Mouse (Mus musculus) CH12F3 (cell line): ENCODE measurements around the gene Dmbx1.

Experiments used
- in situ Hi-C: fragments of 300-500 bp; cut with MboI; formaldehyde crosslinking; loops from 2 replicates; pipeline ENCODE4 v1.14.3; 2020; ENCODE audit warnings: low sequenced_read_pairs

The Dmbx1 gene

DNA sequence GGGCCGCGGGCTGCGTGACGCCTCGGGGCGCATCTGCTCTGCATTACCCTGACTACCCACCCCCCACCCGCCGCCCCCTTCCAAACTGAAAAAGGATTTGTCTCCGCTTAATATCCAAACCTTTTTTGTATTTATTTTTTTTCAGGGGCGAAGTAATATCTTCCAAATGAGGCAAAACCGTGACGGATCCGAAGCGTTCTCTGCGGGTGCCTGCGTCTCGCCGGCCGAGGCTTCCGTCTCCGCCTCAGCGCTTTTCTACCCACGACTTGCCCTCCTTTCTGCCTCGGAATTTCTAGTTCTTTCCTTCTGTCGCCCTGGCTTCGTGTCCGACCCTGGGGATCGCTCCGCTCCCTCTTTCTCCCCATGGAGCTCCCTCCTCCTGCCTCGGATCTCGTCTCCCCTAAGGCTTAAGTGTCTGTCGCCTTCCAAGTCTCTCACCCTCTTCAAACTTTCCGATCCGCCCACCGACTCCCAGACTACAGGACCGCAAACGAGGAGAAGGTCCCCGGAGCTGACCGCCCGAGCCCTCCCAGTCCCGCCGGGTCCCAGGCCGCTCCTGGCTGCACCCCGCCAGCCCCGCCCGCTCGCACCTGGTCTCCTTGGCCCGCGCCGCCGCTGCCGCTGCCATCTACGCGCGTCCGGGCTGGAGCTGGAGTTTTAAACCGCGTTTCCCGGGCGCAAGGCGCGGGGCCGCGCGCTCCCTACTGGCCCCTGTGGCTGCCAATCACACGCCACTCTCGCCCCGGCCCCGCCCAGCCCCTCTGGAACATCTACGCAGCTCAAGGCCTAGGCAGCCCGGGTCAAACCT is at the start of gene Dmbx1:
TSS of gene Dmbx1 (minus strand) at position 632 of the 808 bp plus-strand sequence.
- in situ Hi-C loops: no loop called here

DNA sequence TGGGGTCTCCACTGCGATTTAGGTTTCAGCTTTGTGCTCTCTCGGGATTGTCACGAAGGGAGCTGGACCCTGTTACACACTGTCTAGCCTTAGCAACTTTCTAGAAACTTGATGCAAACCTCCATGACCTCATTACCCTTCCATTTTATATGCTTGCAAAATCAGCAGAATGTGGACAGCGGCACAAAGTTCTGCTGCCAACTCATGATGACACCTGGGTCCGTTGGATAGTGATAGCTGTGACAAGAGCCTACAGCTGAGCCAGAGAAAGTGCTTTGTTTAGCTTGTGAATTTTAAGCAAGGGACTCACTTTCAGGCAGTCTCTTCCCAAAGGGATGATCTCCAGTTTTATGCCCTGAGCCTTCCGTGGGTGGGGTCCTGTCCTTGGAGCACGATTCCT is 49.7 kb upstream of the Dmbx1 start:
- in situ Hi-C loops: loop anchor here (10.0 kb wide), 2 partner anchors 85 to 255 kb away; partner anchors contain the start of gene Efcab14

DNA sequence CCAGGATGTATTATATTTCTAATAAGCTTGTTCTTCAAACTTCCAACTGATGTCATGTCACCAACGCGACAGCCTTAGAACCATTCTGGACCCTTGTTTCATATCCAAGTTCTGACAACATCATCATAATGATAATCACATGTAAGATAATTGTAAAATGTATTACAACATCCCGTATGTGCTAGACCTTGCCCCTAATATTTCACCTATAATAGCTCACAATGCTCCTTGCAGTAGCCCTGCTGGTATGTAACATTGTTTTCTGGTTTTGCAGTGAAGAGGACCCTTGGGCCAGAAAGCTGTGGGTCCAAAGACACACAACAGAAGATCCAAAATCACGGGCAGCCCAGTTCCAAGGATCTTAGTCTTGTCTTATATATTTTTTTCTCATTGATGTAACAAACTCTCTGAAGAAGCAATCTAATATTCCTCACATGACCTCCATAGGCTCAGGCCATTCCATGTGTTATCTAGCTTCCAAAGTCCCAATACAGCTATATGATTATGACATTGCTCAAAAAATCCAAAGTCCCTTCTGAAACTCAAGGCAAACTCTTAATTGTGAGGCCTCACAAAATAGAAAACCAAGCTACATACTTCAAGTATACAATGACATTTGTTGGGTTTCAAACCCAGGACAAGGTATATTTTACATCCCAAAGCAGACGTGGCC is 48.3 kb upstream of the Dmbx1 start:
- in situ Hi-C loops: loop anchor here (10.0 kb wide), 2 partner anchors 83 to 253 kb away; partner anchors contain the start of gene Efcab14

DNA sequence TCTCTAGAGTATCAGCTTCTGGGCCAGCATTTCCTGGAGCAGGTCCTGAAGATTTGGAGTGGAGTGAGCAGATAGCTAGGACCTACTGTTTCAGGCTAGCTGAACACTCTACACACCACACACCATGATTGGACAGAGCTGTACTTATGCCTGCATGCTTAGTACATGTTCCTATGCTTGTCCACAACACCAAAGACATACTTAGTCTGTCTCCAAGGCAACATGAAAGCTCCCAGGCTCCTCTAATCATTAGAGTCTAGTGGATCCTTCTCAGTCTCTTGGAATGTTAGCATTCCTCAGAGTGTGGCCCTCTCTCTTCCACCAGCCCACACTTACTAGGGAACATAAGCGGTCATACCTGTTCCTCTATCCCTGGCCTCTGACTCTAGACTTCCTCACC is 47.7 kb upstream of the Dmbx1 start:
- in situ Hi-C loops: loop anchor here (10.0 kb wide), 2 partner anchors 83 to 253 kb away; partner anchors contain the start of gene Efcab14

DNA sequence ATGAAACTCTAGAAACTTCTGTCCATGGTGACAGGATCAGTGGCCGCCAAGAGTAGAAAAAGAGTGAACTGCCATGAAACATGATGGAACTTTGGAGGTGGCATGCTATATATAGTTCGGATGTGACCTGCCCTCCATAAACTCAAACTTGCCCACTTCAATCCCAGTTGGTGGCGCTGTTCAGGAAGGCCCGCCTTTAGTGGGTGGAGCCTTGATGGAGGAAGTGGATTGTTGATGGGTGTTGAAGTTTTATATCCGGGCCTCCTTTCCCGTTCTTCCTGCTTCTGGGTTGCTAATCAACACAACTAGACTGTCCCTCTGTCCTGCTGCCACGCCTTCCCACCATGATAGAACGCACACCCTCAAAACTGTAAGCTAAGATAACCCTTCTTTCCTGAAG is 45.2 kb upstream of the Dmbx1 start:
- in situ Hi-C loops: loop anchor here (10.0 kb wide), 2 partner anchors 80 to 250 kb away; partner anchors contain the start of gene Efcab14

DNA sequence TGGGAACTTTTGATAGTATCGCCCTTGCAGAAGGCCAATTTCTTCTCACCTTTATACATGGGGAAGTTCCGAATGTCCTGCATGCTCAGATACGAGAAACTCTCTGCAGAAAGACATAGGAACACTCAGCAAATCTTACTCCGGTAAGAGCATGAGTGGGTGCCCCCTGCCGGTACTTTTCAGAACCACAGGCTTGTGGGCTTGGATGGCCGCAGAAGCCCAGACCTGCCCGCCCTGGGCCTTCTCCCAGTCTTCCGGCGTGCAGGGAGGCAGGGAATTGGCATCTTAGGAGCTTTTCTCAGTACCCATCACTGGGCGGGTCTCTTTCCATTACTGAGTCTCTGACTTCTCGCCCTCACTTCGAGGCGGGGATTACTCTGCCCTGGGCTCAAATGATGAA is 44.4 kb upstream of the Dmbx1 start:
- in situ Hi-C loops: loop anchor here (10.0 kb wide), 2 partner anchors 79 to 249 kb away; partner anchors contain the start of gene Efcab14

DNA sequence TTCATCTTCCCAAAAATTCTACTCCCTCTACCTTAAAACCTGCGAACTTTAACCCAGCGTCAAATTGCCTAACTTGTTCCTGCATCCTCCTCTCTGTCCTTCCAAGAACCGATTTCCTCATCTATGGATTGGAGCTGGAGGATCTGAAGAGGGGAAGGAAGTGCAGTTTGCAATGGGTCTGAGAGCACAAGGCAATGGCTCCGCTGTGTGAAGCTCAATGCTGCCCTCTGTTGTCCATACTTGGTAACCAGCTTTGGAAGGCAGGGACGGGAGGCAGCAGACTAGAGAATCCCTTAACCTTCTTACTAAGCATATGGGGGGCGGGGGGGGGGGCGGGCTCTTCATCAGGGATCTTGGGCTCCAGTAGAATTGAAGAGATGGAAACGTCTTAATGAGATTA is 41.0 kb upstream of the Dmbx1 start:
- in situ Hi-C loops: loop anchor here (10.0 kb wide), 2 partner anchors 76 to 246 kb away; partner anchors contain the start of gene Efcab14

DNA sequence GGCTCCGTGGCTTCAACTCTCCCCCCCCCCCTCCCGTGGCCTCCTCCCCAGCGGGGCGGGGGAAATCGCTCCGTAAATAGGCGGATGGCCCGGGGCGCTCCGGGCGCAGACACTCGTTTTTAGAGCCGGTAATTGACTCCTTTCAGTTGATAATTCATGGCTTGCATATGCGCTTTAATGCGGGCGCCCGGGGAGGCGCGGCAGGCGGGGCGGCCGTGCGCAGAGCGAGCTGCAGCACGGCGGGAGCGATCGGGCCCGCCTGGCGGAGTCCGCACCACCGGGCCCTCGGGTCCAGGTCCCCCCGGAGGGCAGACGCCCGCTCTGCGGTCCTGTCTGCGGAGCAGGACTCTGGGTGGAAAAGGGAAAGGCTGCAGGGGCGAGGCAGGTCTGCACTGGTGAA is 39.7 kb upstream of the Dmbx1 start:
- in situ Hi-C loops: no loop called here

DNA sequence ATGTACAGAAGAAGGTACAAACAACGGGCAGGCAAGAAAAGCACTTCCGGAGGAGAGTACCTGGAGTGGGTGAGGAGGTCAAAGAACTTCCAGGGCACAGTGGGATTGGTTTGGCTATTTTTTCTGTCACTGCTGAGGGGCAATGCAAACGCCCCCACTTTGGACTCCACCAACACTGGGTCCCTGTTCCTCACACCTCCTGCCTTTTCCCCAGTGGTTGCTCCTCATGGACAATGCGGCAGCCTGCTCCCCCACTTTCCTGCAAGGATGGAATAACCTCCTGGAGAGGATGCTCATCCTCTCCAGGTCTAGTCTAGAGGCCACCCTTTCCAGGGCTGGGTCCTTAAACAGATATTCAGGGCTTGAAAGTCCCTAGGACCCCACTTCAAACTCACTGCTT is 39.2 kb upstream of the Dmbx1 start:
- in situ Hi-C loops: no loop called here

DNA sequence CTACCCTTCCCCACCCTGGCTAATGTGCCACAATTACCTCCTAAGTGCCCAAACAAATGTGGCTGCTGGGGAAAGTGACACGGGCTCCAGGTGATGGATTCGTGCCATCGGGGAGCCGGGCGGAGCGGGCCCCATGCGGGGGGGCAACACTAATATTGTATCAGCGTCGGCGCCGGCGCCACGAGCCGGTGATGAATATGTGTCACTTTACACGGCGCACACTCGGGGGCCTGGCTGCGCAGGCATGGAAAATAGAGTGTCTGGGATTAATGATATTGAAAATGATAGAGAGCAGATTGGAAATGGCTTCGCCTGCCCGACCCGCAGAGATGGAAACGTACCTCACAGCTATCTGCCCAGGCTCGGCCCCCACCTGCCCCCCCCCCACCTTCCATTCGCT is 32.8 kb upstream of the Dmbx1 start:
- in situ Hi-C loops: no loop called here

DNA sequence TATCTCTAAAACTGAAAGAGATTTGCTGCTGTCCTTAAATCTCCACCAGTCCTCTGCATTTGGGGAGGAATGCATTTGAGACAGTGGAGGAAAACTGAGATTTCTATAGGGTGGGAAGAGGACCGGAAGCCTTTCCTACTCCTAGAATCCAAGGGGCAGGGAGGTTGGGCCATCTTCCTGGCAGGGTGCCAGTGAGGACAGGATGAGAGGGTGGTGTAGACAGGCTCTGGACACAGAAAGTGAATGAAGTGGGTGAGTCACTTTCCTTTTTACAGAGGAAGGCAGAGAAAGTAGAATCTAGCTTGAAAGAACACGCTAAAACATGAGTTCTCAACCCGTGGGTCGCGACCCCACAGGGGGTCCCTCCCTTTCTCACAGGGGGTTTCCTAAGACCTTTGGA is 24.7 kb upstream of the Dmbx1 start:
- in situ Hi-C loops: no loop called here

DNA sequence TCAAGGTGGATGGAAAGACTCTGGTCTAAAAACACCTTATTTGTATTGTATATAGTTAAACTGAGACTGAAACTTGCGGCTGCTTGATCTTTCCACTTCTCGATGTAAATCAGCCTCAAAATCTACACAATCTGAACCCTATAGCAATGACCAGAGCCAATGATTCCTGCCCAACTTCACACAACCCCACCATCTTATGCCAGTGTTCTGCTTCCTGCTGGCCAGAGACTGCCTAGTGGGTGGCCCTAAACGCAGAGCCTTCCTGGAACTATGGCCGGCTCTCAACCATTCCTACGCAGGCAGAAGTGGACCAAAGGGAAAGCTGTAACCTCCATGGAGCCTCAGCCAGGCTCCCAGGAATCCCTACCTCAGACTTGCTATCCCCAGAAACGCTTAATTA is 24.0 kb upstream of the Dmbx1 start:
- in situ Hi-C loops: no loop called here

DNA sequence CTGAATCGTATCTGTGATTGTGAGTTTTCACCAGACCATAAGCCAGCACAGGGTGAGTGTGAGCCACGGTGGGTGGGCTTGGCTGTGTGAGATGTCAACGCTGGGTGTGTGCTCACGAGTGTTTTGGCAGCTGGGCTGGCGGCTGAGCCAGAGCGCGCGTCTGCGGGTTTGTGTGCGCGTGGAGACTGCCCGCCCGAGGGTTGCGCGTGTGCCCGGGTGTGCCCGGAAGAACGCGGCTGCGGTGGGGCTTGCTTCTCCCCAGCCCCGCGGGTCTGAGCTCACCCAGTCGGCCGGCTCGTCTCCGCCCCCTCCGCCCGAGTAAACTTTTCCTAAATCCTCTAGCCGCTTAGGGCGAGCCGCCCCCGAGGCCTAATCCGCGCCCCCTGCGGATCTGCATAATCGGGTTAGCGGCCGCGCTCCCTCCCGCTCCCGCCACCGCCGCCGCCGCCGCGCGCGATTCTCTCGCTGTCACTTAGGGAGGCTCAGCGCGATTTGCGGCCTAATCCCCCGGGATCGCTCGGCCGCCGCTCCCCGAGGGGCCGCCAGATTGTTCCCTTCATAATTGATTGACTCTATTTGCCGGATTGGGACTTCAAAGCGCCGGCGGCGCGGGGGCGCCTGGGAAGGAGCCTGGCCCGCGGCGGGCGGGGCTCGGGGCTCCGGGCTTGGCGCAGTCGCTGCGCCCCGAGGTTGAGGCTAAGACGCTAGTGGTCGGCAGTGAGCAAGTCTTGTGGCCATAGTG is 23.1 kb upstream of the Dmbx1 start:
- in situ Hi-C loops: no loop called here

DNA sequence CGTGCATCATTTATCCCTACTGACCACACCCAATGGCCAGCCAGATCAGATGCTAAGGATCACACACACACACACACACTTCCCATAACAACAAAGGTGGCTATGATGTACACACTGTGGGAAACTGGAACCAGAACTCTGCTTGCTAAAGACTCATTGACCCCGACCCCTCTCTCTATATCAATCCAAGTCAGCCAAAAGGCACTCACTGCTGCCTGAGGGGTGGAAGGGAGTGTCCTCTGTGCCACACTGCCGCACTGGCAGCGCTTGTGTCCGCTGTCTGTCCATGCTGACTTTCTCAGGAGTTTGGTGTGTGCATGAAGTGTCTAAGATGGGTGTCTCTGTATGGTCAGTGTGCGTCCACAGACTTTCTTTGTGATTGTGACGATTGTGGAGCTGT is 22.3 kb upstream of the Dmbx1 start:
- in situ Hi-C loops: no loop called here

DNA sequence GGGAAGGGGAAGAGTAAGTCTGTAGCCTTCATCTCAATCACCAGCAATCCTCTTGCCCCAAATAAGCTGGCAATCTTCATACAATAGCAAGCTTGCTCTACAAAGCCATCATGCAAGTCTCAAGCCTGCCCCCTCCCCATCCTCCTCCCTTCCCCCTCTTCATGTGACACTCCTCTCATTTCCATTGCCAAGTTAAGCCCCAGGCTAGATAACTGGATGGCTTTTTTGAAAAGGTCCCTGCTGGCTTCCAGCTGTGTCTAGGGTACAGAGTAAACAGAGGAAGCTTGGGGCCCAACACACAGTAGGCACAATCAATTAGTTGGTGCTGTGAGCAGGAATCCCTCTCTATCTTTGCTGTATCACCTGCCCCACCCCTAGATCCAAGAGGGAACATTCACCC is 19.8 kb upstream of the Dmbx1 start:
- in situ Hi-C loops: no loop called here

DNA sequence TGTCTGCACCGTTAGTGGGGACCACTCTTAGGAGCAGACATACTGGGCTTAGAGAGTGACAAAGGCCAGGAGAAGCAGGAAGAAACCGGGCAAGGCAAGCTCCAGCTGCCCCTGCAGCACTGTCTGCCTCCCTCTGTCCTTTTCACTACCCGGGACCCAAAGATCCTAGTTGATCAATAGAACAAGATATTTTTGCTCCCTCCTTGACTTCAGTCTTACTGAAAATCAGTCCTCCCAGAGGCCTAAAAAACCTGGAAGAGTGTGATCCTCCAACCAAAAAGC is 15.7 kb upstream of the Dmbx1 start:
- in situ Hi-C loops: no loop called here

DNA sequence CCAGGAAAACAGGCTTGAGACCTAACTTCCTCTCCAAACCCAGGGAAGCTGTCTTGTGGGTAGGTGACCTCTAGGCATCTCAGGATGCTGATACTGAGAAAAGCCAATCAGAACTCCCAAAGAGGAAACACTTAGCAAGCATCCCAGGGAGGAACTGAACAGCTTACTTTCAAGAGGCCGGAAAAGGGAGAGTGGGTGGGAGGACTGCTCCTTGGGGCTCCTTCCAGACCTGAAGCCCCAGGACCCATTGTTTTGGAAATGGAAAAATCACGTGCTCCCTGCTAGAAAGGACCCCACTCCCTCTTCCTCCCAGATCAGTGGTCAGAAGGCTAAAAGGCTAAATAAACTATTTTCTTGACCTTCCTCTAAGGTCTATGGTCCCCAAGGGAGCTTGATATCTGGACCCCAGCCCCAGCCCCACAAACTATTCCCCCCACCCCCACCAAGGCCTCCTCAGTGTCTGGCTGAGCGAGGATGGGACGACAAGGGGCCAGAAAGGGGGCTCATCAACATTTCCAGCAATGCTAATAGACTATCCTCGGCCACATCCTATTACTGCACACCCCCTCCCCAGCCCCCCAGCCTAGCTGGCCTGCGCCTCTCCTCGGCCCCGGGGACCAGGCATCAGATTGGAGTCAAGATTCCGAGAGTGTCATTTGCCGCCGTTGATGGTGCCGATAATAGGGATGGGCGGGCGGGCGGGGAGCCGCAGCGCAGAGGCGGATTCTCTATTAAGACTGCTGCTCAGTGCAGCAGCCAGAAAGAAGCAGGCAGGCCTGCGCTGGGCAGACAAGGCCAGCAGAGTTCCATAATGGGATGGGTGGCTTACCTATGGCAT is 15.1 kb upstream of the Dmbx1 start:
- in situ Hi-C loops: no loop called here

DNA sequence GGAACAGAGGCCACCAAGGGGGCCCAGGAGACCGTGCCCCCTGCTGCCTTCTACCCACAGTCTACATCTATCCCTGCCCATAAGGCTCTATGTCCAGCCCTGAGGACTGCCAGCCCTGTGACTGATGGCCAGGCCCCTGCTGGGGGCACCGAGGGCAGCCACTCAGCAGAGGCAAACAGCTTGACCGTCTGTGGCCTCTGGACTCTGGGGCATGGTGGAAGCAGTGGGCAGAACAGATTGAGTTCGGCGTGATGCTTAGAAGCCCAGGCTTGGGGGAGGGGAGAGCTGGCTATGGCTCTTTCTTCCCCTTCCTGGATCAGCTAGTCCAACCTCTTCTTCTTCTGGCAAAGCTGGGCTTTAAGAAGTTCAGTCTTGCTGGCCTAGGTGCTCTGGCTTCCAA is 13.8 kb upstream of the Dmbx1 start:
- in situ Hi-C loops: no loop called here

DNA sequence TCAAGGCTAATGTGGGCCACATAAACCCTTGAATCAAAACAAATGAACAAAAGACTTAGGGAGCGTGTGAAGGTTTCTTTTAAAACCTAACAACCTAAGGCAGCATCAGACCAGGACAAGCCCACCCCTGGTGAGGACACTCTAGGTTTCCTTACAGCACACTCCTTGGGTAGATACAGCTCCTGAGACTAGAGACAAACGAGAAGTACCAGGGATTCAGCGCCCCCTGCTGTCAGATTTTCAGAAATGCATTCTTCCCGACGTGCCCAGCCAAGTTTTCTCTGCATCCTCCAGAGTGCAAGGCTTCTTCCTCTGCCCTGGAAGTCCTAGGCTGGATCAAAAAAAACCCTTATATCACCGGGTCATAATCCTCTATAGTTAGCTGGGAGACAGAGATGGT is 13.0 kb upstream of the Dmbx1 start:
- in situ Hi-C loops: no loop called here

DNA sequence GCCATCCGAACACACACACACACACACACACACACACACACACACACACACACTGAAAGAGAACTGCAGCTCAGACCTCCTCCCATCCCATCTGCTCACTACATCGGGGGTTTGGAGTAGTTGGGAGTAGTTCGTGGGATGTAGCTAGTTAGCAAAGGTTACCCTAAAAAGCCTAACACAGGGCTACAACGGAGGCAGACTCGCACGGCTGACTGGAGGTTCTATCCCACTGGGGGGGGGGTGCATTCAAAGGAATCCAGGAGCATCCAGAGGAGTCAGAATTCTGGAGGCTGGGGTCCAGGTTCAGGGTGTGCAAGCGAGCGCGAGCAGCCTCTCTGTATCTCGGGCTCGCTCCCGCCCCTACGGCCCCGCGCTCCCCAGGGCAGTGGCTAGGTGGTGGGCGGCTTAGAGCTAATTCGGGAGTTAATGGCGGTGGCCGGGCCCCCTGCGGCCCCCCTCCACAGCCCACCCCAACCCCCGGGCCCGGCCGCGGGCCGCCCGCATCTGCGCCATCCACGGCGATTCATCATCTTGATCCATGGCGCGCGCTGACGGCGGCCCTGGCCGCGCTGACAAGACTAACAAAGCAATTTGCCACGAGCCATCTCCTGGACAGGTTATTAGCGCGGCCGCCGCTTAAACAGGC is 4.1 kb upstream of the Dmbx1 start:
- in situ Hi-C loops: no loop called here
